Mouse (Mus musculus): ENCODE measurements around the gene Srcin1. TPM values are rescaled to one million over a fixed set of nuclear protein-coding genes. Genes with fewer than 3 reads are reported as not detected.

Gene Srcin1
- polyA plus RNA-seq, 1 experiment from 2014 or later, result 0.48 TPM

- no peaks in the 10 kb centered on the region for H3K27me3 ChIP-seq
- 77% methylated on average over 10 of the region's 10 CpGs for WGBS
- H3K9ac ChIP-seq, result no peak overlapping the region; the same call in 1 of the 2 replicates
- ATAC-seq (ENCODE audit: low FRiP score, low read depth), result no peak
- no peak overlapping the region for H3K4me2 ChIP-seq (replicated peaks)
- H3K4me3 ChIP-seq, result no peak overlapping the region
- H3K27ac ChIP-seq, result no peak overlapping the region
- peaks cover 97% of the 10 kb centered on the region for H3K36me3 ChIP-seq
- H3K9me3 ChIP-seq, result no peaks in the 10 kb centered on the region
- peaks cover 4% of the 10 kb centered on the region; the same call in 1 of the 2 replicates for H3K4me1 ChIP-seq
Observed at GRCm38 (mm10) chr11:97466444-97467160, 109.4 kb downstream of the Srcin1 start.

GRCm38 (mm10) chr11:97465957-97466356, 110.0 kb downstream of the Srcin1 start:
- no peak overlapping the region for H3K27ac ChIP-seq
- no peak for ATAC-seq (ENCODE audit: low FRiP score, low read depth)
- no peak overlapping the region for H3K4me2 ChIP-seq (replicated peaks)
- peaks cover 4% of the 10 kb centered on the region; the same call in 1 of the 2 replicates for H3K4me1 ChIP-seq
- H3K4me3 ChIP-seq, result no peak overlapping the region
- peaks cover 97% of the 10 kb centered on the region for H3K36me3 ChIP-seq
- H3K9ac ChIP-seq, result no peak overlapping the region
- H3K9me3 ChIP-seq, result no peaks in the 10 kb centered on the region
- WGBS, result 78% methylated on average over 12 of the region's 12 CpGs
- no peaks in the 10 kb centered on the region for H3K27me3 ChIP-seq

- ATAC-seq (ENCODE audit: low FRiP score, low read depth), result no peak
- no peaks in the 10 kb centered on the region for H3K9me3 ChIP-seq
- no peaks in the 10 kb centered on the region for H3K27me3 ChIP-seq
- H3K27ac ChIP-seq, result no peak overlapping the region
- 91% methylated on average over 4 of the region's 4 CpGs for WGBS
- H3K4me3 ChIP-seq, result no peak overlapping the region
- H3K4me2 ChIP-seq (replicated peaks), result no peak overlapping the region
- H3K9ac ChIP-seq, result no peak overlapping the region
- H3K36me3 ChIP-seq, result peaks cover 97% of the 10 kb centered on the region
- H3K4me1 ChIP-seq, result peaks cover 4% of the 10 kb centered on the region; the same call in 1 of the 2 replicates
Observed at GRCm38 (mm10) chr11:97463991-97464390, 112.0 kb downstream of the Srcin1 start.

- H3K4me3 ChIP-seq, result no peak overlapping the region
- 0 out of 2 replicates have a peak, but pooled peaks cover 4% of the 10 kb centered on the region for H3K4me1 ChIP-seq
- peaks cover 99% of the 10 kb centered on the region for H3K36me3 ChIP-seq
- H3K27me3 ChIP-seq, result no peaks in the 10 kb centered on the region
- H3K9ac ChIP-seq, result no peak overlapping the region
- no peak overlapping the region for H3K4me2 ChIP-seq (replicated peaks)
- no peak overlapping the region for H3K27ac ChIP-seq
- no peaks in the 10 kb centered on the region for H3K9me3 ChIP-seq
- no peak for ATAC-seq (ENCODE audit: low FRiP score, low read depth)
- 41% methylated on average over 33 of the region's 33 CpGs for WGBS
Observed at GRCm38 (mm10) chr11:97463166-97463565, 112.8 kb downstream of the Srcin1 start.

GRCm38 (mm10) chr11:97462538-97462937, 113.4 kb downstream of the Srcin1 start:
- Histone ChIP-seq H3K4me1 (0 out of 2 replicates have a peak, but pooled peaks cover 4% of the 10 kb centered on the region), H3K36me3 (peaks cover 99% of the 10 kb centered on the region)

GRCm38 (mm10) chr11:97461307-97461820, 114.6 kb downstream of the Srcin1 start:
- Histone ChIP-seq H3K27me3 (no peaks in the 10 kb centered on the region), H3K4me1 (0 out of 2 replicates have a peak, but pooled peaks cover 4% of the 10 kb centered on the region), H3K9me3 (no peaks in the 10 kb centered on the region), H3K4me3 (no peak overlapping the region), H3K4me2 (replicated peaks) (no peak overlapping the region), H3K36me3 (peaks cover 99% of the 10 kb centered on the region), H3K9ac (no peak overlapping the region), H3K27ac (no peak overlapping the region)
- ATAC-seq (ENCODE audit: low FRiP score, low read depth), result no peak
- 91% methylated on average over 3 of the region's 3 CpGs for WGBS

More at GRCm38 (mm10) chr11:97462538-97462937, 113.4 kb downstream of the Srcin1 start:
- H3K4me2 ChIP-seq (replicated peaks), result no peak overlapping the region
- no peak overlapping the region for H3K9ac ChIP-seq
- 83% methylated on average over 6 of the region's 6 CpGs for WGBS
- H3K27me3 ChIP-seq, result no peaks in the 10 kb centered on the region
- no peaks in the 10 kb centered on the region for H3K9me3 ChIP-seq
- ATAC-seq (ENCODE audit: low FRiP score, low read depth), result no peak
- H3K4me3 ChIP-seq, result no peak overlapping the region
- no peak overlapping the region for H3K27ac ChIP-seq

Other genes with a start within 250 kb of the Srcin1 start
- gene Gpr179, start 224.1 kb downstream of the Srcin1 start, polyA plus RNA-seq (2015; fragmentation: Nextera tagmentation; extraction: Ambion mirVana), result 0.04 and 0.09 TPM in 2 replicates
- 4.4 and 4.9 TPM in 2 replicates for gene Socs7, start 213.6 kb downstream of the Srcin1 start, polyA plus RNA-seq (2015; fragmentation: Nextera tagmentation; extraction: Ambion mirVana)
- 6.7 and 7.2 TPM in 2 replicates for gene Arhgap23, start 160.7 kb downstream of the Srcin1 start, polyA plus RNA-seq (2015; fragmentation: Nextera tagmentation; extraction: Ambion mirVana)
- 1.1 and 1.5 TPM in 2 replicates for gene 4933428G20Rik, start 75.8 kb downstream of the Srcin1 start, polyA plus RNA-seq (2015; fragmentation: Nextera tagmentation; extraction: Ambion mirVana)
- gene Epop, start 53.5 kb upstream of the Srcin1 start, polyA plus RNA-seq (2015; fragmentation: Nextera tagmentation; extraction: Ambion mirVana), result 3.5 and 4.6 TPM in 2 replicates
- gene Mllt6, start 87.2 kb upstream of the Srcin1 start, polyA plus RNA-seq (2015; fragmentation: Nextera tagmentation; extraction: Ambion mirVana), result 2.9 and 3.3 TPM in 2 replicates
- gene Cisd3, start 109.6 kb upstream of the Srcin1 start, polyA plus RNA-seq (2015; fragmentation: Nextera tagmentation; extraction: Ambion mirVana), result 11.2 and 13.5 TPM in 2 replicates
- gene Pcgf2, start 124.3 kb upstream of the Srcin1 start, polyA plus RNA-seq (2015; fragmentation: Nextera tagmentation; extraction: Ambion mirVana), result 20.7 and 21.3 TPM in 2 replicates
- gene Psmb3, start 127.2 kb upstream of the Srcin1 start, polyA plus RNA-seq (2015; fragmentation: Nextera tagmentation; extraction: Ambion mirVana), result 490 and 497 TPM in 2 replicates
- gene Pip4k2b, start 168.5 kb upstream of the Srcin1 start, polyA plus RNA-seq (2015; fragmentation: Nextera tagmentation; extraction: Ambion mirVana), result 2.8 and 3.3 TPM in 2 replicates
- gene Cwc25, start 190.4 kb upstream of the Srcin1 start, polyA plus RNA-seq (2015; fragmentation: Nextera tagmentation; extraction: Ambion mirVana), result 21.0 and 23.3 TPM in 2 replicates
- gene 1700001P01Rik, start 199.7 kb upstream of the Srcin1 start, polyA plus RNA-seq (2015; fragmentation: Nextera tagmentation; extraction: Ambion mirVana), result 0.83 TPM in 1 of 2 replicates, not detected in the other
- 547 and 558 TPM in 2 replicates for gene Rpl23, start 206.3 kb upstream of the Srcin1 start, polyA plus RNA-seq (2015; fragmentation: Nextera tagmentation; extraction: Ambion mirVana)
- gene Lasp1, start 222.8 kb upstream of the Srcin1 start, polyA plus RNA-seq (2015; fragmentation: Nextera tagmentation; extraction: Ambion mirVana), result 128 and 138 TPM in 2 replicates